Mouse (Mus musculus) spleen, adult 2 months (tissue): ENCODE data around the gene Sln.

ENCODE experiments used
- CTCF ChIP-seq: fragments of 200-500 bp; IDR thresholded peaks from 2 replicates; pipeline ENCODE4 v1.5.1; 2011; ENCODE audit warnings: mild to moderate bottlenecking, inconsistent platforms; ENCODE audit not compliant: insufficient read depth, insufficient read length, insufficient replicate concordance; ENCODE audit errors: extremely low read depth
- POLR2A ChIP-seq: fragments of 200-500 bp; IDR thresholded peaks from 2 replicates; pipeline ENCODE4 v1.6.1; 2011; ENCODE audit warnings: low read depth, low read length, inconsistent platforms

DNA sequence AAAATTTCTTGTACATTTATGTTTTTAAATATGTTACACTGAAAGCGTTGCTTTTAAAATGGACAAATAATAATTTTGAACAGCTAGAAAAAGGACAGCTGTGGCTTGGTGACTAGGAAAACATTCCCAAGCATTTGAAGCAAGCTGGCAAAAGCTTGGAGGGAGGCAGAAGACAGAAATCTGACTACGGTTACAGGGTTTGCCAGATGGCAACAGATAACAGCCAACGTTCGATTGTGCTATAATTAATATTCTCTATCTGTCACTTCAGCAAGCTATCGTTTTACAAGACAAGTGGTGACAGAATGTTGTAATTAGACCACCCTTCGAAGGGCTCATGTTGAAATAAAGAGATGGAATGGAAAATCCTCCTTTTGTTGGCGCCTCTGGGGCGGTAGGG is 1.4 kb upstream of the Sln start:
- TF ChIP-seq CTCF = no peak
- TF ChIP-seq POLR2A = no peak
